Mouse (Mus musculus): ENCODE results near the gene H2al2a. TPM values are rescaled to one million over a fixed set of nuclear protein-coding genes. Genes with fewer than 3 reads are reported as not detected.

Gene H2al2a
- polyA plus RNA-seq, 1 experiment from 2014 or later: not detected

DNA sequence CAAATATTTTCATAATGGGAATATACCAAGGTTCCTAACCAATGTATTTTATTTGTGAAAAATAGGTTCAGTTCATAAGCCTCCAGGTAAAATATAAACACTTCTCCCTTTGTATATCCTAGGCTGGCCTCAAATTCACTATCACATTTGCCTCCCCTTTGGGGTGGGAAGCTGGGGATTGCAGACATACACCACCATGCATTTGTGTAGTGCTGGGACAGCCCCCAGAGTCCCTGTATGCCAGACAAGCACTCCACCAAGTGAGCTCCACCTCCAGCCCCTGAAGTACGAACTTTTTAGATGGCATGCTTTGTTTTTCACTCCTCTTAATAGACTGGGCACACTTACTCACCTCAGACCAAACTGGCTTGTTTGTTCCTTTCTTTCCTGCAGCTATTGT lies 26.1 kb upstream of the H2al2a start:
- no peak for DNase-seq

DNA sequence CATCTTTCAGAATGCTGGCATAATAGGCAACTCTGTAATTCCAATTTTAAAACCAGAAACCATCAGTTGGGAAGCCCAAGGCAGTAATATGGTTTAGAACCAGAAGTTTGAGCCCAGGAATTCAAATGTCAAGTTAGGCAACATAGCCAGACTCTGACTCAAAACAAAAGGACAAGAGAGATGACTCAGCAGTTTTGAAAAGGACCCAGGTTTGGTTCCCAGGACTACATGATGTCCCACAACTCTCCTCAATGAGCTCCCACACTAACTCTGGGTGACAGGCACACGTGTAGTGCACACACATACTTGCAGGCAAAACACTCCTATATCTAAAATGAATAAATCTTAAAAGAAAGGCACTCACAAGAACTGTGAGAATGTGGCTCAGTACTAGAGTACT lies 22.4 kb upstream of the H2al2a start:
- TF ChIP-seq EP300 (IDR thresholded peaks at IDR 0.05; ENCODE audit: low read depth) (no peak), CTCF (IDR thresholded peaks at IDR 0.05; ENCODE audit: low read depth) (no peak)
- DNase-seq (no peak), ATAC-seq (no peak)
- Histone ChIP-seq H3K9ac (replicated peaks) (no peak overlapping the region), H3K4me2 (ENCODE audit: low read depth, low read length) (no peak overlapping the region), H3K27ac (ENCODE audit: low read depth) (no peak overlapping the region), H3K4me1 (ENCODE audit: insufficient read depth) (no peaks in the 10 kb centered on the region), H3K9me3 (ENCODE audit: low read length) (no peaks in the 10 kb centered on the region), H3K27me3 (ENCODE audit: insufficient read depth, low read length) (no peaks in the 10 kb centered on the region), H3K4me3 (ENCODE audit: low read depth, low read length) (no peak overlapping the region), H3K36me3 (replicated peaks; ENCODE audit: insufficient read depth, low read length) (no peaks in the 10 kb centered on the region)
- 56% methylated on average over 1 of the region's 1 CpGs for whole genome bisulfite sequencing (ENCODE audit: insufficient replicate concordance)

More for the DNA sequence above, 26.1 kb upstream of the H2al2a start:
- H3K4me2 ChIP-seq (ENCODE audit: low read depth, low read length): no peak overlapping the region
- H3K9me3 ChIP-seq (ENCODE audit: low read length): no peaks in the 10 kb centered on the region
- no peak for ATAC-seq
- no peak overlapping the region for H3K9ac ChIP-seq (replicated peaks)
- 63% methylated on average over 1 of the region's 1 CpGs for WGBS (ENCODE audit: insufficient replicate concordance)
- H3K4me1 ChIP-seq (ENCODE audit: insufficient read depth): peaks cover 8% of the 10 kb centered on the region; the same call in 1 of the 2 replicates
- peaks cover 10% of the 10 kb centered on the region for H3K27me3 ChIP-seq (ENCODE audit: insufficient read depth, low read length)
- H3K27ac ChIP-seq (ENCODE audit: low read depth): no peak overlapping the region
- no peak overlapping the region for H3K4me3 ChIP-seq (ENCODE audit: low read depth, low read length)
- H3K36me3 ChIP-seq (replicated peaks; ENCODE audit: insufficient read depth, low read length): no peaks in the 10 kb centered on the region
- TF ChIP-seq EP300 (IDR thresholded peaks at IDR 0.05; ENCODE audit: low read depth) (no peak), CTCF (IDR thresholded peaks at IDR 0.05; ENCODE audit: low read depth) (no peak)

DNA sequence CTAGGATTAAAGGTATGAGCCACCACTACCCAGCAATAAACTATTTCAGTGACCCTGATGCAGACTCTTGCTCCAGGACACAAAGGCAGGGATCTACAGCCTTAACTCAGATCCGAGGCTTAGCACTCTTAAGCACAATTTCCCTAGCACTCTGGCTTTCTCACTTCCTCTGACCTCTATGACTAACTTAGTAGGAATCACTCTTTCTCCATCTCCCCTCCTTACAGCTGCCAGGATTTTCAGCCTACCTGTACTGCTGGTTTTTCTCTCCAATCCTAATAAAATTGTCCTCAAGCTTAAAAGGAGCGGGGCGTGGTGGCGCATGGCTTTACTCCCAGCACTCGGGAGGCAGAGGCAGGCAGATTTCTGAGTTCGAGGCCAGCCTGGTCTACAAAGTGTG lies 20.6 kb upstream of the H2al2a start:
- TF ChIP-seq EP300 (IDR thresholded peaks at IDR 0.05; ENCODE audit: low read depth): no peak
- no peak for TF ChIP-seq CTCF (IDR thresholded peaks at IDR 0.05; ENCODE audit: low read depth)
- 80% methylated on average over 6 of the region's 6 CpGs for WGBS (ENCODE audit: insufficient replicate concordance)
- H3K36me3 ChIP-seq (replicated peaks; ENCODE audit: insufficient read depth, low read length): no peaks in the 10 kb centered on the region

DNA sequence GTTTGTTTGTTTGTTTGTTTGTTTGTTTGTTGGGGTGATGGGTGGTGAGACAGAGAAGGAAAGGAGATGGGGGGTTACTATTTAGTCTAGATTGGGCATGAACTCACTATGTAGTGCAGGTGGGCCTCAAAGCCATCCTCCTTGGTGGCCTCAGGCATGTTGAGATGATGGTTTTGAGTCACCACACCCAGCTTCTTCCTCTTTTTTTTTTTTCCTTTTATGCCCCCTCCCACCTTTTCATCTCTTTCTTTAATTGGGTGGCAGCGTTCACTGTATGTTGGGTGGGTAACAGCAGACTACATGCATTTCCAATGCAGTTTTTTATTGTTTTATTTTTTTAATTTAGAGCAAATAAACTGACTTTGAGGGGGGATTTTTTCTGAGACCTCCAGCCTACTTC lies 19.9 kb upstream of the H2al2a start:
- Histone ChIP-seq H3K4me2 (ENCODE audit: low read depth, low read length) (no peak overlapping the region), H3K4me3 (ENCODE audit: low read depth, low read length) (no peak overlapping the region), H3K9me3 (ENCODE audit: low read length) (no peaks in the 10 kb centered on the region), H3K36me3 (replicated peaks; ENCODE audit: insufficient read depth, low read length) (no peaks in the 10 kb centered on the region), H3K9ac (replicated peaks) (no peak overlapping the region), H3K4me1 (ENCODE audit: insufficient read depth) (no peaks in the 10 kb centered on the region), H3K27me3 (ENCODE audit: insufficient read depth, low read length) (no peaks in the 10 kb centered on the region), H3K27ac (ENCODE audit: low read depth) (no peak overlapping the region)
- no peak for ATAC-seq
- 84% methylated on average over 1 of the region's 1 CpGs for WGBS (ENCODE audit: insufficient replicate concordance)
- DNase-seq: no peak
- TF ChIP-seq CTCF (IDR thresholded peaks at IDR 0.05; ENCODE audit: low read depth): no peak

More for the DNA sequence above, 20.6 kb upstream of the H2al2a start:
- DNase-seq: no peak
- H3K9ac ChIP-seq (replicated peaks): no peak overlapping the region
- no peaks in the 10 kb centered on the region for H3K27me3 ChIP-seq (ENCODE audit: insufficient read depth, low read length)
- no peak overlapping the region for H3K27ac ChIP-seq (ENCODE audit: low read depth)
- no peaks in the 10 kb centered on the region for H3K9me3 ChIP-seq (ENCODE audit: low read length)
- no peaks in the 10 kb centered on the region for H3K4me1 ChIP-seq (ENCODE audit: insufficient read depth)
- H3K4me3 ChIP-seq (ENCODE audit: low read depth, low read length): no peak overlapping the region
- no peak overlapping the region for H3K4me2 ChIP-seq (ENCODE audit: low read depth, low read length)
- ATAC-seq: no peak

DNA sequence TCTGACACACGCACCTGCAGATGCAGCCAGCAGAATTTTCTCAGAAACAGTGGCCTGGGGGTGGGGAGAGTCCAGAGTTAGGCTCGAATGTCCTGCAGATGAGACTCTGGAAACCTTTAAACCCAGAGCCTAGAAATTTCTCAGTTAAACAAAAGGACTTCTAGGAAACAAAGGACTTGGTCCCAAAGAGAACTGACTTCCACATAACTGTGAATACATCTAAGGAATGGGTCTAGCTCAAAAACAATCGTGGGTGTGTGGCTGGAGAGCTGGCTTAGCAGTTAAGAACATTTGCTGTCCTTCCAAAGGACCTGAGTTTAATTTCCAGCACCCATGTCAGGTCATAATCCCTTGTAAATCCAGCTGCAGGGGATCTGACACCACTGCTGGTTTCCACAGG lies 18.8 kb upstream of the H2al2a start:
- TF ChIP-seq EP300 (IDR thresholded peaks at IDR 0.05; ENCODE audit: low read depth) (no peak), CTCF (IDR thresholded peaks at IDR 0.05; ENCODE audit: low read depth) (no peak)
- H3K4me2 ChIP-seq (ENCODE audit: low read depth, low read length): no peak overlapping the region
- no peaks in the 10 kb centered on the region for H3K9me3 ChIP-seq (ENCODE audit: low read length)
- ATAC-seq (no peak), DNase-seq (no peak)
- H3K4me3 ChIP-seq (ENCODE audit: low read depth, low read length): no peak overlapping the region
- WGBS (ENCODE audit: insufficient replicate concordance): 60% methylated on average over 3 of the region's 3 CpGs
- H3K27ac ChIP-seq (ENCODE audit: low read depth): no peak overlapping the region
- no peak overlapping the region for H3K9ac ChIP-seq (replicated peaks)
- no peaks in the 10 kb centered on the region for H3K36me3 ChIP-seq (replicated peaks; ENCODE audit: insufficient read depth, low read length)
- no peaks in the 10 kb centered on the region for H3K4me1 ChIP-seq (ENCODE audit: insufficient read depth)
- no peaks in the 10 kb centered on the region for H3K27me3 ChIP-seq (ENCODE audit: insufficient read depth, low read length)

DNA sequence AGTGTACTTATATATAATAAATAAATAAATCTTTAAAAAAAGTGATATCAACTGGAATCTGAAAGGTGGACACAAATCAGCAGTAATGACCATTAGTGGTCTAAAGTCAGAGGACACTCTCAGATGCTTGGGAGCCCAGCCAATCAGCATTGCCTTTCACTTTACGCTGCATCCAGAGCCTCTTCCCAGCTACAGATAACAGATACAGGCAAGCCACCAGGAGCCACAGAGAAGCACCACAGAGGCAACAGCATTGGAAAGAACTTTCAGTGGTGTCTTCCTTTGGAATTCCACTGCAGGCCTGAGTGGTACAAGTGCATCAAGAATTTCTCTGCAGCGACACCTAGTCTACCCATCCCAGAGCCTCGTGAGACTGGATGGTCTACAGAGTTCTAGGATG lies 16.1 kb upstream of the H2al2a start:
- 80% methylated on average over 3 of the region's 3 CpGs for WGBS (ENCODE audit: insufficient replicate concordance)
- Histone ChIP-seq H3K9me3 (ENCODE audit: low read length) (no peaks in the 10 kb centered on the region), H3K27ac (ENCODE audit: low read depth) (no peak overlapping the region), H3K4me2 (ENCODE audit: low read depth, low read length) (no peak overlapping the region), H3K9ac (replicated peaks) (no peak overlapping the region), H3K4me3 (ENCODE audit: low read depth, low read length) (no peak overlapping the region), H3K4me1 (ENCODE audit: insufficient read depth) (no peaks in the 10 kb centered on the region), H3K27me3 (ENCODE audit: insufficient read depth, low read length) (no peaks in the 10 kb centered on the region), H3K36me3 (replicated peaks; ENCODE audit: insufficient read depth, low read length) (no peaks in the 10 kb centered on the region)
- TF ChIP-seq CTCF (IDR thresholded peaks at IDR 0.05; ENCODE audit: low read depth) (no peak), EP300 (IDR thresholded peaks at IDR 0.05; ENCODE audit: low read depth) (no peak)
- ATAC-seq: no peak
- no peak for DNase-seq

DNA sequence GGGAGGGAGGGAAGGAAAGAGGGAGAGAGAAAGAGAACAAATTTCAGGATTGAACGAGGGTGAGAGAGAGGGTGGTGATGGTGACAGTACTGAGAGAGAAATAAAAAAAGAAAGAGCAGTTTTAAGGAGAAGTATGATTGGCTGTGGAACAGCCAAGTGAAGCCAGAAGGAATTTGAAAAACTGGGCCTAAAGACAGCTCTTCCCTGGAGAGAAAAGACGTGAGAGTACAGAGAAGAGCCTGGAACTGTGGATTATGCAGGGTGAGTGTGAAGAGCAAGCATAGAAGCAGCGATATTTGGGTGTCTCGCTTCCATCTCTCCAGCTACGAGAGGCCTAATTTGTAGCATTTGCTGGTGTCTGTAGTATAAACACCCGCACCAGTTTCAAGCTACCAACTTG lies 14.5 kb upstream of the H2al2a start:
- H3K4me1 ChIP-seq (ENCODE audit: insufficient read depth): no peaks in the 10 kb centered on the region
- no peaks in the 10 kb centered on the region for H3K27me3 ChIP-seq (ENCODE audit: insufficient read depth, low read length)
- ATAC-seq: no peak
- WGBS (ENCODE audit: insufficient replicate concordance): 73% methylated on average over 6 of the region's 6 CpGs
- H3K36me3 ChIP-seq (replicated peaks; ENCODE audit: insufficient read depth, low read length): no peaks in the 10 kb centered on the region
- TF ChIP-seq EP300 (IDR thresholded peaks at IDR 0.05; ENCODE audit: low read depth): no peak
- no peak for TF ChIP-seq CTCF (IDR thresholded peaks at IDR 0.05; ENCODE audit: low read depth)
- H3K9ac ChIP-seq (replicated peaks): no peak overlapping the region
- H3K4me2 ChIP-seq (ENCODE audit: low read depth, low read length): no peak overlapping the region
- no peak overlapping the region for H3K4me3 ChIP-seq (ENCODE audit: low read depth, low read length)
- H3K27ac ChIP-seq (ENCODE audit: low read depth): no peak overlapping the region
- no peaks in the 10 kb centered on the region for H3K9me3 ChIP-seq (ENCODE audit: low read length)
- no peak for DNase-seq
